ENCODE assay signal across 23 mouse cellular contexts in the genomic region with DNA sequence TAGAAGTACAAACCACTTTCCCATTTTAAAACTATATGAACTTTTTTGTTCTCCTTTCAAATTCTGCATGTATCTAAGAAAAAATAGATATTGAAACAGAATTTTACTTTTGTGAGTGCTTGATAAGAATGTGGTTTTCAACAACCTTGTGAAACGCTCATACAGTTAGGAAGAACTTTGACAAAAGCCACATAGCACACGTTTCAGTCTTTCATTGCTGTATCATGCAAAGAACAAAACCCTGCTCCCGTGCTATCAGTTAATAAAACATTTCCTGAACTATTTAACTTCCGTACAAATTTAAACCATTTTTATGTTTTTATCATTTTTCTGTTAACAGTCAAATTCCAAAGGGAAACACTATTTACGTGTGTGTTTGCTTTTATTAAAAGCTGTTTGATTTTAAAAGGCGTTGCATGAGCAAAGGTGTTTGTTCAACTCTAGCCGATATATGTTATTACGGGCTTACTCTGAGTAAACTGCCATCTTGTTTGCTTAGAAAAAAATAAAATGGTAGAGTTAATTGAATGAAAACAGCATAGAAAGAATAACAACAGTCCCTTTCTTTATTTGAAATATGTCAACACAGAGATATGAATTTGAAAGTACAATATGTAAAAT.
DNase-seq lines count a peak whose midpoint lies in the region; ATAC-seq and TF ChIP-seq lines count a peak whose summit lies in the region.
"Had no signal": no experiment of that assay in that cellular context is flagged by ENCODE, and none has a peak within 500 bp of the region (broad histone marks: within the 10 kb centered on the region; RNA-seq: fewer than 3 reads in every experiment).

No protein-coding gene starts in this region.

- no peak overlapping the region for H3K4me2 ChIP-seq in lung, embryonic 14.5 days
- H3K4me2 ChIP-seq in liver, embryonic 14.5 days (ENCODE audit: low read depth): no peak overlapping the region
- H3K4me2 ChIP-seq in stomach, embryonic 15.5 days: no peak overlapping the region
- H3K4me2 ChIP-seq in hindbrain, postnatal 0 days (ENCODE audit: low read depth, low read length): no peak overlapping the region
- H3K4me2 ChIP-seq: forebrain, embryonic 13.5 days; heart, embryonic 12.5 days had no signal

- H3K27me3 ChIP-seq in lung, embryonic 14.5 days (ENCODE audit: insufficient read depth, low read length): no peaks in the 10 kb centered on the region
- no peaks in the 10 kb centered on the region for H3K27me3 ChIP-seq in liver, embryonic 14.5 days (ENCODE audit: control insufficient read depth, insufficient read depth, low read length)
- H3K27me3 ChIP-seq in stomach, embryonic 15.5 days (replicated peaks): no peaks in the 10 kb centered on the region
- H3K27me3 ChIP-seq in hindbrain, postnatal 0 days (ENCODE audit: insufficient read depth, low read length): no peaks in the 10 kb centered on the region
- H3K27me3 ChIP-seq: forebrain, embryonic 13.5 days; heart, embryonic 12.5 days had no signal

- DNase-seq in lung, embryonic 14.5 days: peak; percentile 1
- DNase-seq in lung, postnatal 25 days (ENCODE audit: low spot score): no peak
- DNase-seq in c-Kit-positive CD71-positive TER-119-negative erythroid progenitor cells, embryonic 14.5 days (ENCODE audit: low read depth): peak; percentile 13
- peak; percentile 16 to 33 (median 27) for DNase-seq in liver, embryonic 14.5 days (ENCODE audit: low read depth in 3 of 3, low spot score in 3 of 3)
- no peak for DNase-seq in hindbrain, postnatal 0 days (ENCODE audit: low spot score)
- DNase-seq in kidney, postnatal 10 days: no peak
- DNase-seq: adrenal gland, adult 2 months; cerebellum, adult 2 months; cerebellum, postnatal 36 days; heart, adult 18-20 months; heart, postnatal 10 days; kidney, adult 11 months; midbrain, embryonic 14.5 days; right cerebral cortex, adult 18-20 months; thymus, postnatal 14 days had no signal

- WGBS in lung, embryonic 14.5 days: 33% methylated on average over 8 of the region's 8 CpGs
- WGBS in liver, embryonic 14.5 days (ENCODE audit: insufficient replicate concordance): 21% methylated on average over 8 of the region's 8 CpGs
- 48% methylated on average over 8 of the region's 8 CpGs for WGBS in stomach, embryonic 15.5 days
- 87% methylated on average over 8 of the region's 8 CpGs for WGBS in hindbrain, postnatal 0 days

- H3K4me1 ChIP-seq in lung, embryonic 14.5 days (ENCODE audit: insufficient read depth): no peaks in the 10 kb centered on the region
- no peaks in the 10 kb centered on the region for H3K4me1 ChIP-seq in liver, embryonic 14.5 days (replicated peaks; ENCODE audit: control insufficient read depth in 2 of 2, insufficient read depth in 2 of 2, low read length in 1 of 2)
- no peaks in the 10 kb centered on the region for H3K4me1 ChIP-seq in stomach, embryonic 15.5 days
- no peaks in the 10 kb centered on the region for H3K4me1 ChIP-seq in hindbrain, postnatal 0 days (ENCODE audit: insufficient read depth, low read length)
- H3K4me1 ChIP-seq: forebrain, embryonic 13.5 days; heart, embryonic 12.5 days had no signal

- no peak for ATAC-seq in lung, embryonic 14.5 days (ENCODE audit: insufficient read depth)
- ATAC-seq in liver, embryonic 14.5 days (ENCODE audit: insufficient read depth): peak; percentile 80; the same call in 1 of the 2 replicates
- peak; percentile 75 for ATAC-seq in stomach, embryonic 15.5 days (ENCODE audit: insufficient read depth, low FRiP score, low read depth)
- ATAC-seq in monocyte, adult 5-6 weeks (replicated peaks; ENCODE audit: insufficient number of reproducible peaks, low FRiP score, low TSS enrichment, poor library complexity, severe bottlenecking): no peak
- ATAC-seq in hindbrain, postnatal 0 days: no peak
- ATAC-seq: CD4-positive, CD25-positive, alpha-beta regulatory T cell, adult 4 months; forebrain, embryonic 13.5 days; lung, postnatal 0 days had no signal

- no peak for TF ChIP-seq CTCF in lung, embryonic 14.5 days (IDR thresholded peaks at IDR 0.05; ENCODE audit: low read depth)
- no peak for TF ChIP-seq CTCF in liver, embryonic 14.5 days (IDR thresholded peaks at IDR 0.05; ENCODE audit: low read depth)
- TF ChIP-seq CTCF in hindbrain, postnatal 0 days (IDR thresholded peaks at IDR 0.05; ENCODE audit: low read depth): no peak

- H3K4me3 ChIP-seq in lung, embryonic 14.5 days (ENCODE audit: low read depth, low read length): no peak overlapping the region
- no peak overlapping the region for H3K4me3 ChIP-seq in liver, embryonic 14.5 days (ENCODE audit: insufficient read depth in 1 of 2, low read depth in 2 of 2, low read length in 2 of 2)
- no peak overlapping the region for H3K4me3 ChIP-seq in stomach, embryonic 15.5 days (replicated peaks)
- no peak overlapping the region for H3K4me3 ChIP-seq in hindbrain, postnatal 0 days (ENCODE audit: low read length)
- H3K4me3 ChIP-seq: forebrain, embryonic 13.5 days; heart, embryonic 12.5 days; left cerebral cortex, adult 2 months; myocyte had no signal

- TF ChIP-seq EP300 in liver, embryonic 14.5 days (IDR thresholded peaks at IDR 0.05; ENCODE audit: low read depth): peak; percentile 87

- no peak overlapping the region for H3K27ac ChIP-seq in lung, embryonic 14.5 days (ENCODE audit: low read depth)
- no peak overlapping the region for H3K27ac ChIP-seq in liver, embryonic 14.5 days
- no peak overlapping the region for H3K27ac ChIP-seq in stomach, embryonic 15.5 days
- H3K27ac ChIP-seq in hindbrain, postnatal 0 days: no peak overlapping the region
- H3K27ac ChIP-seq: forebrain, embryonic 13.5 days; left cerebral cortex, adult 2 months had no signal

- no peaks in the 10 kb centered on the region for H3K36me3 ChIP-seq in lung, embryonic 14.5 days (ENCODE audit: insufficient read depth)
- no peaks in the 10 kb centered on the region for H3K36me3 ChIP-seq in liver, embryonic 14.5 days (replicated peaks; ENCODE audit: control insufficient read depth, insufficient read depth, low read depth)
- no peaks in the 10 kb centered on the region for H3K36me3 ChIP-seq in stomach, embryonic 15.5 days
- no peaks in the 10 kb centered on the region for H3K36me3 ChIP-seq in hindbrain, postnatal 0 days (ENCODE audit: insufficient read depth, low read length)
- H3K36me3 ChIP-seq: heart, embryonic 12.5 days had no signal

- no peak overlapping the region for H3K9ac ChIP-seq in lung, embryonic 14.5 days
- H3K9ac ChIP-seq in liver, embryonic 14.5 days (replicated peaks): no peak overlapping the region
- no peak overlapping the region for H3K9ac ChIP-seq in stomach, embryonic 15.5 days
- H3K9ac ChIP-seq in hindbrain, postnatal 0 days (replicated peaks; ENCODE audit: low read length): no peak overlapping the region
- H3K9ac ChIP-seq: forebrain, embryonic 13.5 days; heart, embryonic 12.5 days had no signal

- no peaks in the 10 kb centered on the region for H3K9me3 ChIP-seq in lung, embryonic 14.5 days (ENCODE audit: low read depth, low read length)
- H3K9me3 ChIP-seq in liver, embryonic 14.5 days (ENCODE audit: control insufficient read depth, low read length): no peaks in the 10 kb centered on the region
- H3K9me3 ChIP-seq in stomach, embryonic 15.5 days: no peaks in the 10 kb centered on the region
- H3K9me3 ChIP-seq in hindbrain, postnatal 0 days (ENCODE audit: low read length): no peaks in the 10 kb centered on the region
- H3K9me3 ChIP-seq: forebrain, embryonic 13.5 days; heart, embryonic 12.5 days had no signal

Comparison
In these comparisons a context has a peak if more than half of its experiments do, and no peak if none do; other contexts are left out.
1. DNase-seq: peak in lung, embryonic 14.5 days (single experiment), c-Kit-positive CD71-positive TER-119-negative erythroid progenitor cells, embryonic 14.5 days (single experiment) and liver, embryonic 14.5 days (3 of 3); none in lung, postnatal 25 days (single experiment), hindbrain, postnatal 0 days (single experiment) and kidney, postnatal 10 days (single experiment).
2. ATAC-seq: peak in liver, embryonic 14.5 days (single experiment) and stomach, embryonic 15.5 days (single experiment); none in lung, embryonic 14.5 days (single experiment), monocyte, adult 5-6 weeks (single experiment) and hindbrain, postnatal 0 days (single experiment).